Mouse (Mus musculus) right cerebral cortex, adult 2 months (tissue): ENCODE measurements around the gene Pnp2.

ENCODE experiments used
- DNase-seq, 2 experiments: peaks; one replicate each; pipeline ENCODE4 v3.0.0; 2021 to 2022; ENCODE audit warnings: low spot score in 2 of 2

Pnp2 gene

DNA sequence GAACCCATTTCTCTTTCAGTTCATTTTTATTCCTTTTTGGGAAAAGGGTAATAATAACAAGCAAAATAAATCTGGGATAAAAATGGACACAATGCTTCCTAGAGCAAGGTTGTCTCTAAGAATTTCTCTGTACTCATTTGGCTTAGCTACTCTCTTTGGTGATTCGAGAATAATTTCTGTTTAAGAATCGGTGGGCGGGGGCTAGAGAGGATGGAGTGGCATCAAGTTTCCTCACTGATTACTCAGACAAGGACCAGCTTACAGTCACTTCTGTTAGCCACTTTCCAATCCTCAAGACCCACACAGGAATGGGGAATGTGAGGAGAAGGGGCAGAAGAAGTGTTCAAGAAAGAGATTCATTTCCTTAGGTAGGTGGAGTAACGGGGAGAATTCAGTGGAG lies 53.0 kb downstream of the Pnp2 start:
- DNase-seq: no peak

DNA sequence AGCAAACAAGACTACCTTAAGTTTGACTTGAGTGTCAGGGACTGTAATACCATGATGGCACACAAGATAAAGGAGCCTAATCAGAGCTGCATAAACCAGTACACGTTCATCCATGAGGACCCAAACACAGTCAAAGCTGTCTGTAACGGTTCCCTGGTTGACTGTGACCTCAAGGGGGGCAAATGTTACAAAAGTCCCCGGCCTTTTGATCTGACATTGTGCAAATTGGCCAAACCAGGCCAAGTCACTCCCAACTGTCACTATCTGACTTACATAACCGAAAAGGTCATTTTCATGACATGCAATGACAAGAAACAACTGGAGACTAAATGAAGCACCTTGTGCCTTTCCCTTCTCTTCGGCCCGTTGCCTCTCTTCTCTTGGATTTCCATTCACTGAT lies 53.8 kb downstream of the Pnp2 start:
- DNase-seq: no peak
